Mouse (Mus musculus) lung, postnatal 36 days (tissue): ENCODE data around the gene Tnr.

Experiments
- DNase-seq: peaks from one replicate; pipeline ENCODE4 v3.0.0; 2022; ENCODE audit warnings: mixed read lengths

Tnr gene

DNA sequence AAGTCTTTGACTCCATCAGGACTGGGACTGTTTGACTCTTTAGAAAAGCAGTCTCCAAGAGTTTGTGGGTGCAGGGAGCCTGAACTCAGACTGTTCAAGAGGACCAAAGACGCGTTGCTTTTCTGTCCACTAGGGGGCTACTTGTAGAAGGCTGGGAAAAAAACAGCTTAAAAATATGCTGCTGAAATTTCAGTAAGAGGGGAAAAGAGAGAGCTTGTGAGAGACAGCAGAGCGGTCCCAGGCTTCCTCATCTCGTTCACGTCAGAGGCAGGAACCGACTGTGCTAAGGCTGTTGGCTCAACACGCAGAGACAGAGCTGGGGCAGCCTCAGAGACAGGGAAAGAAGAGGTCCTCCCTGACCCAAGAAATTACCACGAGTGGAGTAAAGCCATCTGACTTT is at the start of gene Tnr:
Gene Tnr, plus strand, starts transcription at position 192 of the 400 bp plus-strand sequence.
- peak; percentile 56 for DNase-seq

DNA sequence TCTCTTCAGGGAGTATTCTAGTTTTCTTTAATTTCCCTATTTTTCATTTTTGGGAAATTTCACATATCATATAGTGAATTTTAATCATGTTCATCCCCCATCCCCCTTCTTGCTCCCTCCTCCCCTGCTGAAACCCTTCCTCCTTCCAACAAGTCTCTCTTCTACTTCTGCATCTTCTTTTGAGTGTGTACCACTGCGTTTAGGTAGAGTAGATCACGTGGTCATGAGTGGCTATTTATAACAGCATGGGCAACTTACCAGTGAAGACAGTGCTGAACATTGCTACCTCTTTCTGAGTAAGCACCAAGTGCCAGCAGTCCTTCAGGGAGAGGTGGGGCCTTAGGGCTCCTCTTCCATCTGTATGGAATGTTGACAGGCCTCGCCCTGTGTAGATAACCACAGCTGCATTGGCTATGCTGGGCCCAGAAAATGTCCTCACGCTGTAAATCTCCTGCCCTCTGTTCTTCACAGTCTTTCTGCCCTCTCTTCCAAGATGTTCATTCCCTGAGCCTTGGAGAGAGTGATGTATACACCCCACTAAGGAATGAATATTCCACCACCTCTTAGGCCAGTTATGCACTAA is 33.6 kb upstream of the Tnr start:
- DNase-seq: no peak

DNA sequence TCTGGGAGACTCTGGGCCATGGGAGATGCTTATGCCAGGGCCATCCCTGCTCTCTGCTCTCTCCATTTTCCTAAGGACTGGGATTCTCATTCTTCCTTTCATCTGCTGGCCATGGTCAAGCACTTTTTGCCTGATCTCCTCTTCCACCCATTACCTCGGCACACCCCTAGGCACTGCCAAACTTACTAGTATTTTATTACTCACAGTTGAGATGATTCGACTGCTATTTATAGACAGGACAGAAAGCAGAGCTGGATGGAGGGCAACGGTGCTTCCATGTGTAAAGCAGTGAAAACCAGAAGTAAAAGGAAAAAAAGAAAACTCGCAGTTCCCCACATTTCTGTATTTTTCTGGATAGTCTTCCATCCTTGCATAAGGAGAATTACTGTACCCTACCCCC is 31.0 kb upstream of the Tnr start:
- DNase-seq: no peak

DNA sequence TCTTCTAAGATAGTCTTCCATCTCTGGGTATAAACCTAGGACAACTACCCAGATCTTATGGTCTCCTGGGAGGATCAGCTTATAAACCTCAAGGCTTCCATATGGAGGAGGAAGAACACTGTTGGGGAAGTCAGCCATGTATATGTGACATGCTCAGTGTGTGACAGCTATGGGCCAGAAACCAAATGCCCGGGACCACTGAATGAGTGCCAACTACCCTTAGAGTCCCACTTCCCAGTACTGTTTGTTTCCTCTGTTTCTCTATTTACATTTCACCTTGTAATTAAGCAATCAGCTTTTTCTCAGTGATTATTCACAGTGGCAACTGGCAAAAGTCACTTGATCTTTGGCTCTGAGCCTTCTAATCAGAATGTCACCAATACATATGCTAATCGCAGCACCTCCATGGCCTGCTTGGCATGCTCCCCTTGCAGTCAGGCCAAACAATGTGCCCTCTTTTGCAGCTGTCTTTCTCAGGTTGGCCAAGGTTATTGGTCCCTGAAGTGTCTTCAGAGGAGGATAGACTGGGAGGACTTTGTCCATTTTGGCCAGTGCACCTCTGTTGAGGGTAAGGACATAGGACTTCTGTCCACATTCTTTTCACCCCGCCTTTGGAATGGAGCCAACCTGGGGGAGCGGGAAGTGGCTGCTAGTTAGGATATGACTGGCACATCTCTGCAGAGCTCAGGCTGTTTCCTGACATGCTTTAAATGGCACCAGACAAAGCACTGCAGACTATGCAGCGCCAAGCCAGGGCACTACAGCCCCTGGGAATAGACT is 29.7 kb upstream of the Tnr start:
- no peak for DNase-seq

DNA sequence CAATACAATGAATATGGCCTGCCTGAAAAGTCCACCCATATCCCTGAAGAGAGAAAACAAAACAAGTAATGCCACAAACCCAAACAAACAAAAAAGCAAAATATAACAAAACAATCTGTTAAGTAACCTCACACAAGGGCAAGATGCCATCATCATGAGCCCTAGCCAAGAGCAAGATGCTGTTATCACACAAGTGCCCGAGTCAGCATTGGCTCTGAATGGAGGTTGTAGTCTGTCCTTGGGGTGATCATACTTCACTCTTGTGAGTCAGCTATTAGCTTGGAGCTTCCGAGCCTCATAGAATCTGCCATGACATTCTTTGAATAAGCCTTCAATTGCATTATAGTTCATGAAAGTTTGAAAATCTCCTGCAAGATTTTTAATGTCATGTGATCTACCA is 25.3 kb upstream of the Tnr start:
- DNase-seq: no peak

DNA sequence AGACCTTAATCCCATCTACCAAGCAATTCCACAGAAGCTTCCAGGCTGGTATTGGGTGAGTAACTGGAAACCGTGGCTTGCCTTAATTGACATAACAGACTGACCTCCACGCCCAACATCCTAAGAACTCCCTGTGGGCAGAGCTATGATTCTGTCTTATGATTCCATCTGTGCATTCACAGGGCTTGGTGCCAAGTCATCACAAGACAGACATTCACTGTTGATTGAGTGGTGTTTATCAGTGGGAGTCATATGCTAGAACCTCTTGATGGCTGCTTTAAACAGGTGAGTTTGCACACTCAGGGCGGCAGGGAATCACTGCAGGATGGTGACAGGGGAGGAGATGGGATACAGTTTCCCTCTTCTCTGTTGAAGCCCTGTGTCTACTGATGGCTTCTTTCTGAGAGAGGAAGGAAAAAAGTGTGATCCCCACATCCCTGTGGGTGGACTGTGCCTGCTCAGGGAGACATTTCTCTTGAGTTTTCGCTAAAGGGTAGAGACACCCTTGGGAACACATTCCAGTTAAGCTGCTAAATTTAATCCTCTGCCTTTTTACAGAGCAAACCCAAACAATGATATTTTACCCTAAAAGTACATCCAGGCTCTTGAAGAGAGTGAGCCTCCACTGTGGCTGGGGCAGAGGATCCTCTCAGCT is 23.6 kb upstream of the Tnr start:
- DNase-seq: no peak

DNA sequence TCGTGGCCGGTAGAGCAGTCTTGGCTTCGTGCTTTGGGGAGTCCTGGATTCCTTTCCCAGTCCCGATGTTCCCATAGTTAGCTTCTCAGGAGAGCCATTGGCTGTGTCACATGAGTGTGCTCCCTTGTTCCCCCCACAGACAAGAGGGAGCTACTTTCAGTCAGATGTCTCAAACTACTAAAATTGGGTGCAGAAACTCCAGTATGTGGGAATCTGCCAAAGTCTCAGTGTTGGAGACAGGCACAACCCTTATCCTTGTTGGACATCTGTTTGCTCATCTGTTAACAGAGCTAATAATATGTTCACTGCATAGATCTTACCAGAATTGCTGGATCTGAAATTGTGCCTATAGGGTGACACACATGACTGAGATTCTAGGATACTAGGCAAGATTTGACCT is 21.7 kb upstream of the Tnr start:
- DNase-seq: no peak

DNA sequence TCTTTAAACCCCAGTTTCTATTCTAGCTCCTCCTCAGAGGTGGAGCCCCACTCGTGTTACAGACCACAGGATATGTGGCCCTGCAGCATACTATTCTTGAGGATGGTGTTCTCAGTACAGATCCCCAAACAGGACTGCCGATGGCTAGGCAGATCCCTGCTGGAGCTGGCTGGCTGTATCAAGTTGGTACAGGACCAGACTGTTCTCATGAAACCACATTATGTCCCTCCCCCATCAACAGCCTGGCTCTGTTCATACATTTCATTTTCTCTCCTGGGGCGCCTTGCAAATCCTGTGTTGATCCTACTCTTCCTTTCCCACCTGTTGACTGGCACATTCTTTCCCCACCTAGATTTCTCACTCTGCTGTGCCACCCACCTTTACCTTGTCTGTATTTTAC is 12.9 kb upstream of the Tnr start:
- no peak for DNase-seq

DNA sequence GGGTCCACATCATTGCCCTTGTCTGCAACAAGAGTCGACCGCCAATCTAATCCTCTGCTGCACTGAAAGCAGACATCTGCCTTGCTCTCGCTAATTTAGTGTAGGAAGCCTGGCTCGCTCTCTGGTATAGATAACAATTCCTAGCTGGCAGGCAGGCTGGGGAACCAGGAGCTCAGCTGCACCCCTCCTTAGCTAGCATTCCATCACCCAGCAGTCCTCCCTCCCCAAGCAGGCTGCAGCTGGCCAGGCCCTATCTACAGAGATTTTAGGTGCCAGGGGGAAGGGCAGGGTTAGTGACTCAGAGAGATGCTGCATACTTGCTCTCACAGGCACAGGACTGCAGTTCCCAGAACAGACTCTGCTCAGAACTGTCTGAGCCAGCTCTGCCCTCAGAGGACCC is 5.9 kb upstream of the Tnr start:
- no peak for DNase-seq

DNA sequence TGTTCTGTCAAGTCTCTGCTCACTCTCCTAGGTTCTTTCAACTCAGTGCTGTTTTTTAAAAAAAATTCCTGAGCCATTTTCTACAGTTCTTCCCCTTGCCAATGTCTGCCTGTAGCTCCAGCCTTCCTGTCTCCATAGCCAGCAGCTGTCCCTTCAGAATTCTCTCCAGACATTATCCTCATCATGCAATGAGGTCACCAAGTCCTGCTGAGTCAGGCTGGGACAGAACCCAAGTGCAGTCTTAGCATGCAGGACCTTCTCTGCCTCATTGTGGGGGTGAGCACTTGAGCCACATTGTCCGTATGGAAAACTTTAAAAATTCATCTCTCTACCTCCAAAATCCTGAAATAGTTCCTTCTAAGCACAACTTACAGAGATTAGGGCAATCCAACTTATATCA is 4.4 kb upstream of the Tnr start:
- DNase-seq: no peak

DNA sequence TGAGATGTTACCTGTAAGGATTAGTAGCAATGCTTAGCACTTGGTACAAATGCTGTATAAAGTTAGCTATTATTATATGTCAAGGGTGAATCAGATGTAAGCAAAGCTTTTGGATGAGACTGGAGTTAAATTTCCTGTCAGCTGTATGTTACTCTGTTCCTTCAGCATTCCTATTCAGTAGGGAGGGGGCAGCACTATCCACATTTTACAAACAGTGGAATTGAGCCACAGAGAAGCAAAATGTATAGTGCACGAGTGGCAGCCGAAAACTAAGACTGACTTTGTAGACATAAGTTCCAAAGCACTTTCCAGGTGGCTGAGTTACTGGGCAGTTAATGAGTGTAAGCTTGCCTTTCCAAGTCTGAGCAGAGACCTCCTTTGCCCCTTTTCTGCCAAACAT is 500 bp upstream of the Tnr start:
- DNase-seq: no peak

DNA sequence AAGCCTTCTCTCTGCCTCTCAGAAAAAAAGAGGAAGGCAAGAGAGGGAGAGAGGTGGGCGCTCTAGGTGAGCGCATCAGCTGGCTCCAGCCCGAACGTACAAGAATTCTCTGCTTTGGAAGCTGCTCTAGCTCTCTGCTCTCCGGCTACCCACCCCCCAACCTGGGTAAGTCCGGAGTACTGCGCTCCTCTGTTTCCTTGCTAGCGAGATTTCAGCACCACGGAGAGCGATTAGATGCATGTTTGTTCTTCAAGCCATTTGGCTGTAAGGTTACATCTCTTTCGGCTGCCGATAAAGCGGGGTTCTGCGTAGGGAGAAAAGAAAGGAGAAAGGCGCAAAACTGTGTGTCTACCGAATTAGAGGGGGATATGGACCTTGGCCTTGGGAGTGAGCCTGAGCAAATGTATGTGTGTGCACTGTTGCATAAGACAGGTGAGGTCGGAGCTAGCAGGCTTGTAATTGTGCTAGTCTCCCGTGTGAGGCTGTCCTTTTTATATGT is 531 bp downstream of the Tnr start:
- peak; percentile 63 for DNase-seq

DNA sequence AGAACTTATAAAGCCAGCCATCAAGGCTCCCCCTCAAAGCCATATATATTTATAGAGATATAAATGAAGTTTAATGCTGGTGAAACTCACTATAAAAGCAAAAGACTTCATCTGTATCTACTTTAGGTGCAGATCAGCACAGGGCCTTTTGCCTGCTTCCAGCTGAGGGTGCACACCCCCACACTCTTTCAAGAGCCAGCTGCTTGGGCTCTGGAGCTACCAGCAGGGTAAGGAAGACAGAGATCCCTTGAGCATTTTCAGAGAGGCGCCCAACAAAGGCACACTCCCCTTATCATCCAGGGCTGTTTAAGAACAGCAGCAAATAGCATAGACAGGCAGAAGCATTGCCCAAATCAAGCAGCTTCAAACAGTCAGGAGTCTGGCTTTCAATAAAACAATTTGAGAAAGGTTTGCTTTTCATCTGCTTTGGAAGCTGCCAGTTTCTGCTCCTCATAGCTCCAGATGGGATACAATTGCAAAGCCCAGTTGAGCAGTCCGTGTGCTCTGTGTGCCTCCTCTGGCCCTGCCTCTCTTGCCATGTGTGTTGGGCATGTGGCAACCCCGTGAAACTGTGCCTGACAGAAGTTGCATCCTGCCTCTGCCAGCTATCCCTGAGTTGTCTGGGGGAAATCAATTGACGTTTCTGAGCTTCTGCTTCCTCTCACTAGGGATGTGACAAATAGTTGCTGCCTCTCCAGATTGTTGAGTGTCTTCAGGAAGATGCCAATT is 9.4 kb downstream of the Tnr start:
- DNase-seq: no peak

DNA sequence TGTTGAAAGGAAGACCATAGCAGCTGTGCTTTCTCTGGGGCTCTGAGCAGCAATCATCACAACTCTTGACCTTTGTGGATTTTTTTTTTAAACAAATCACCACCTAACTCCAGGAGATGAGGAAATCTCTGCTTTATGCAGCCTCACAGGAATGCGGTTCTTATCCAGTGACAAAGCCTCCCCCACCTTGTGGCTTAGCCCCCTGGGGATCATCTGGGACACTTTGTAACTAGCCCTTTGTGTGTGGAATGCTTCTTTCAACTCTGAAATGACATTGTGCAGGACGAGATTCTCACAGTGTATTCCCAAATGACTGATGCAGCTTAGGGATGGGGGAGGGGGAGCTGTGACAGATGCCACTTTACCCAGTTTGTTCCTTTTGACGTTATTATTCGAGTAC is 12.0 kb downstream of the Tnr start:
- DNase-seq: no peak

DNA sequence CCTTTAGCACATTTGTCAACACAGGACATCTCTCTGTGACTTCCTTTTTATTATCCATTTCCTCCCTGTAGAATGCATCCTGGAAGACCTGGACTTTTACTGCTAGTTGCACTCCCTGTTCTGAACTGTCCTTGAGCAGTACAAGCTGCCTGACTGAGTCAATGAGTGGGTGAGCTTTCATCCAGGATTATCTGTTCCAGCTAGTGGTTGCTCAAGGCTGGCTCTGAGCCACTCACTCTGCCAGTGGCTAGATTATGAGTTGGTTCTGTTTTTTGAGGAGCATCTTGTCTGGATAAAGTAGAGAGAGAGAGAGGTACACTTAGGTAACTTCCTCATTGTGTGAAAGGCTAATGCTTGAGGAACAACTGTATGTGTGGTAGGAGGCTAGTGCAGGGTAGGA is 14.0 kb downstream of the Tnr start:
- DNase-seq: no peak

DNA sequence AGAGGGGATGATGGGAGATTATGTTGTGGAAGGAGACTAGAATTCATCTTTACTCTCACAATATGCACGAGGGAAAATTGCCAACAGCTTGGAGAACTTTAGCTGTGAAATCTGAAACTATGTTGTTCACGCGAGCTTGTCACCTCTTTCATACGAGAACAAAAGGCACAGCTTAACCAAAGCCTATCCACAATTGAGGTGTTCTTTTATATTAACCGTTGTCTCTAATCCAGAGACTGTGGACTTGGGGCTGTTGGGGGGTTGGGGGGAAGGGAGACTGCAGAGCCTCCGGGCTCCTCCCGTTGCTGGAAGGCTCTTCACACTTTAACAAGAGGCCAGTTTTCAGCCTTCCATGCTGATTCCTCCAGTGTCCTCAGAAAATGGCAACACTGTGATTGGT is 14.5 kb downstream of the Tnr start:
- DNase-seq: no peak

DNA sequence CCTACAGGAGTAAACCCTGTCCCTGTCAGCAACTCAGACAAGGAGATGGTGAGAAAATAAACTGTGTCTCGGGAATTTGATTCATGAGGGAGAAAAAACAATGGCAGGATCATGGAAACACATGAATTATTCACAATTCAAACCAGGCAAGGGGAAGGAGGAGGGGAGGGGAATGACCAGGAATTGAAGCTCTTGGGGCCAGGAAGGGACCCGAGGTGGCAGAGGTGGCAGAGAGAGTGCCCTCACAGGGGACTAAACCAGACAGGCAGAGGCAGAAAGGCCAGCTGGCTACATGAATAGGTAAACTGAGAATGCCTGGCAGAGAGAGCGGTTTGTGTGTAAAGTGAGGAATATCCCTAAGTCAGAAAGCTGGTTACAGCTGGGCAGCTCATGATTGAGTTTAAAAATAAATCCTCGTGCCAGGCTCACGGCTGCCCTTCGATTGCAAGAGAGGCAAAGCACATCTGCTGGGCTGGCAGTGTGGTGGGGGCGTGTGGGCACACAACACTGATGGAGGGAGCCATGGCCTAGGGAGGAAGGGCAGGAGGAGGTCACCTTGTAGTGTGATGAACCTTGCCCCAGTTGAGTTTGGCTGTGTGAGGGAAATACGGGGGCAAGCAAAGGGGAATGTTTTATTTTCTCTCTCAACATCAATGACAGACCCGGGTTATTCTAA is 22.0 kb downstream of the Tnr start:
- no peak for DNase-seq

DNA sequence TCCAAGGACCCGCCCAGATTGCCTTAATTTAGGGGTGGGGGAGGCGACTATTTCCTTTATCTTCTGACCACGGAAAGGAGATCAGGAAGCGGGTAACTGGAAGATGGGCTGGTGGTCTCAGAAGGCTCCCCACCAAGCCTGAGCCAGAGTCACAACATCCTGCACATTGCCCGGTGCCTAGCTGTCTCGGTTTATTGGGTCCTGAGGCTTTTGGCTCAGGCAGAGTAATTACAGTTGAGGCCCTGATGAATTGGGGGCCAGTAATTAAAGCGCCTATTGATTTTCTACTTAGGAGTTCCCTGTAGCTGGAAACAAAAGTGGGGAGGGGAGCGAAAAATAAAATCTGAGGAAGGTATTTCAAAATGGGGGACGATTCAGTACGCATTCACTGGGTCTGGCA is 27.5 kb downstream of the Tnr start:
- DNase-seq: no peak

DNA sequence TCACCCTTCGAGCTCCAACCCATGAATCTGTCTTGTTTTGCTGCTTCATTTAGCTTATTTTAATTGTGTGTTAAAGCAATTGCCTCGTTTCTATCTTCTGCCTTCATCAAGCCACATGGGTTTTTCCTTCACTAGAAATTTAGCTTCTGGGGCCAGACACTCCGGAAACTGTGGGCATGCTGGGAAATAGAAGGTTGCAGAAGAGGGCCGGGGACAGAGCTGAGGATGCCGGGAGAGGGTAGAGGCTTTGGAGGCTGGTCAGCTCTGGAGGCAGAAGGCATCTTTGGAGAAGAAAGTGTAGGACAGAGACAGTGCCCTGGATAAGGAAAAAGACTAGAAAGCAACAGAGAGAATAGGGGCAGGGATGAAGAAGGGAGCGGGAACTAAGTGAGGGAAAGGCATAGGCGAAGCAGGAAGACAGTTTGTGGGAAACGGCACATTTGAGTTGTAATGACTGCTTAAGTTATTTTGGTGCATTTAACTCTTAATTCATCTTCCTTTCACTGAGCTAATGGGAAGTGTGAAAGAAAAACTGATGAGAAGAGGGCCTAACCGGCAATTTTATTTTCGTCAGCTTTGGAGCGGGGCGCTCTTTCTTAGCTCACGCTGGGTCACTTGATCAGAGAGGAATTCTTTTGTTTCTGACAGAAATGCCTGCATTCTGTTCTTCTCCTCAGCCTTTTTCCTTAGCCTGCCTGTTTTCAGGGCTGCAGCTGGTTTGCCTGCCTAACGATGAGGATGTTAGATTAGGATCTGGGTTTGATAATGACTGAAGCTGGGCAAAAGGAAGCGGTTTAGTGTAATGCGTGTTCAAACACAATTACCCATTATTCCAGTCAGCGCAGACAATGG is 28.2 kb downstream of the Tnr start:
- DNase-seq: no peak

DNA sequence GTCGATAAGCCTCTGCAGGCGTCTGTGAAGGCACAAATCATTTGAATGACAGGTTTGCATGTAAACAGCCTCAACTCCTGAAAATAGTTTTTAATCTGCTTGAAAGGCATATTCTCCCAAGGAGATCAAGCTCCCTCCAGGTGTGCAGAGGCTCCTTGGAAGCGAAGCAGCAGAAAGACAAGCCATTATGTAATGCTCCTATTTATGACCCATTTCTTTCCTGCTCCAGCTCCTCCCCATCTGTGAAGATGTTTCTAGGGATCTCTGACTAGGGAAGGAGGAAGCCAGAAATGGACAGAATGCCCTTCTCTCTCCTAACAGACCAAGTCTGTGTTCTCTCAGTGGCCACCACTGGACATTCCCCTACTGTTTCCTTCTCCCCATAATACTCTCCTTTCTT is 38.0 kb downstream of the Tnr start:
- no peak for DNase-seq

DNA sequence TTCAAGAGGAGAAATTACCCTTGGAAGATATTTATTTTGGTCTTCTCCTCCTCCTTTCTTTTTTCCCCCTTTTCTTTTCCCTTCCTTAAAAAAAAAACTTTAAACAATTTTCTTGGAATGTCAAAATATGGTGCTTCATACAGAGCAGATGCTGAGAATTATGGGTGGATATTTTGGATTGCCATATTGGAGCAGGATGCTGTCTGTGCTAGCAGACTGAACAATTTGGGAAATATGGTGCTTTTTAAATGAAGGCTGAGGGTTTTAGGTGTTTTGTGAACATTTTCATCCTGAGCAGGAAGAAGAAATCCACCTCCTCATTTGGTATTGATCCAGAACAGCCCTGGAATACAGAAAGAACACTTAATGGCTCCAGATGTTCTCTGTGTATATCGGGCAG is 41.6 kb downstream of the Tnr start:
- no peak for DNase-seq

DNA sequence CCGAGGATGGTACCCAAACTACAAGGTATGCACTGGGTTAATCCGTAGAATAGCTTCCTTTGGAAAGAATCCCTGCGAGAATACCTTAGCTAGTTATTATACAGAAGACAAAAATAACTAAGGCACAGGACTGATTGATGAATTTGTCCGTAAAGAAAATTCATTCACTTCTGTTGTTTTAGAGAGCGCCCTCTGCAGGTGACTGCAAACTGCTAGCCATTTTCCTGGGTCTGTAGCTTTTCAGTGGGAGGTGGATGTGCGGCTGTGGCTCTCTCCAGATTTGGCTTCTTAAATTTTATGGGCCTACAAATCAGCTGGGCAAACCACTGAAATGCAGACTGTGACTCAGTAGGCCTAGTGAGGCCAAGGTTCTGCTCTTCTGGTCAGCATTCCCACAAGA is 42.5 kb downstream of the Tnr start:
- DNase-seq: no peak
